Mouse (Mus musculus): ENCODE data around the gene Exo5. TPM values are rescaled to one million over a fixed set of nuclear protein-coding genes. Genes with fewer than 3 reads are reported as not detected.

Exo5 gene
- 4.1 TPM in 1 of 2 replicates, not detected in the other for polyA plus RNA-seq (2012; ENCODE audit: insufficient read depth, low replicate concordance)

DNA sequence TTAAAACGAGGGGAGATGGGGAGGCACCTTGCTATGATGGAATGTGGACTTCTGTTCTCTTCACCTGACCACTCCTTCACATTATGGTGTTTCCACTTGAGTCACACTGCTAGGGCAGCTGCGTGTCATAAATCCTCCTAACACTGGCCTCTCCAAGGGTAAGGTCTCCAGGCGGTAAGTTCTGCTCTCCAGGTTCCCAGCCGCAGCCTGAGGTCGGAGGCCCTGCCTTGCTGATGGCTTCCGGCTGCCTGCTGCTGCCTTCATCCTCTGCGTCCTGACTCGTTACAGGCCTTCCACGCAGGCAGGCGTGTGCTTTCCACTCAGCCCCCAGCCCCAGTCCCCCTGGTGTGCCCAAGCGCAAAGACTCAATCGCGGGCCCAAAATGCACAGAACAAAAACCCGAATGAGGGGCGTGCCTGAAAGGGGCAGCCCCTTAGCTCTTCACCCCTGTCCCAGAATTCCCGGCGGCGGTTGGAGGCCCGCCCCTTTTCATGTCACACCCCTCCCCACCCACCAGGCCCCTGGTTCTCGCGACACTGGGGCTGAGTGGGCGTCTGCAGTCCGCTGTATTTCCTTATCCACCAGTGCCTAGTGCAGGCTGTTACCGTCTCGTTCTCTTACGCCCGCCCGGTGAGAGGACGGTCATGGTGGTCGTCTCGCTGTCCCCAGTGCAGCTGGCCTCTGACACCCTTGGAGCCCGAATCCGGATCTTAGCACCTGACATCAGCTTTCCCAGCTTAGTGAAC is at the start of gene Exo5:
Gene Exo5 (minus strand): TSS at position 464 of the 746 bp plus-strand sequence.
- Histone ChIP-seq H3K9me3 (peaks cover 7% of the 10 kb centered on the region), H3K4me1 (peaks cover 30% of the 10 kb centered on the region)

DNA sequence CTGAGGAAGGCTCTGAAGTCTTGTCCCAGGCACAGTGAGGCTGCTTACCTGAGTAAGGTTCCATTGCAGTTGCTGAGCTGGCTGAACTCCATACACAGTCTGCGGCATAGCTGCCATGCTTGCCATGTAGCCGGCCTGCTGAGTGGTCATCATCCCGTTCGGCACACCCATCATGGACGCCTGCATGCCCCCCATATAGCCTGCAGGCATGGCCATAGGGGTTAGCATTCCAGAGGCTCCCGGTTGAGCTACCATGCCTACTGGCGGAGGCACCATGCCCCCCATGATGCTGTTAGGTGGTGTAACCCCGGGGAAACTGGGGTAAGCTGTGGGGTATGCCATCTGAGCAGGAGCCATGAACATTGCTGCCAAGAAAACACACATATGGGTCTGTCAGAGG is 47.0 kb upstream of the Exo5 start:
- H3K4me3 ChIP-seq (replicated peaks): no peak overlapping the region

More for the DNA sequence above, at the start of gene Exo5:
- H3K27me3 ChIP-seq (replicated peaks): no peaks in the 10 kb centered on the region
- TF ChIP-seq GATA1 (IDR thresholded peaks at IDR 0.05; ENCODE audit: borderline replicate concordance, low read length): no peak
- TF ChIP-seq FLI1 (IDR thresholded peaks at IDR 0.05; ENCODE audit: low read length): no peak
- peak within 1 kb of the TSS; percentile 99 for H3K4me3 ChIP-seq (replicated peaks)
- peaks cover 41% of the 10 kb centered on the region for H3K36me3 ChIP-seq (replicated peaks; ENCODE audit: low read length)

DNA sequence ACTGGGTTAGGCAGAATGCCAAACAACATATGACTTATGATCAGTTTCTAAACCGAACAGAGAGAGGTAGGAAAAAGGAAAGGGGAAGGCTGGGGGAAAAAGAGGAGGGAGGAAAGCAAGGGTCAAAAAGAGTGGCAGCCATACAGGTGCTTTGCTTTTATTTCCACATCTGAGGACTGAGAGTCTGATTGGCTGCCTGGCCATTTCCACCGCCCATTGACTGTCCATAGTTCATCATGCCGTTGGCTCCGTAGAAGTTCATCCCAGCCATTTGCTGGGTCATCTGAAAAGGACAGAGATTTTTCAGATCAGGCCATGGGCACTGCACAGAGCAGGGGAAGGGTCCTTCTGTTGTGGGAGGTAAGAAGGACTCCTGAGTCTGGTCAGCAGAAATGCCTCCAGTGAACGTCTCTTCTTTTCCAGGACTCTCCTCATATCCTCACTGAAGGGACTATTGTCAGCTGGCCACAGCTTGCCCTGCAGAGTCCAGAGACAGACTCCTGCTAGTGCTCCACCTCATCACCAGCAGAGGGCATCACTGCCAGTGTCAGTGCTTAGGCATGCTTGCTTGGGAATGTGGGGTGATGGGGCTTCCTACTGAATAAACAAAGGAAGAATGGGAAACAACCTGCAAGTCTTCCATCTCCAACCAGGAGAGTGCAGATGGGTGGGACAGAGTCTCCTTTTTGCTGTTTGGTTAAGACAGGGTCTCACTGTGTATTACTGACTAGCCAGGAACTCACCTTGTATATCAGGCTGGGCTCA is 44.7 kb upstream of the Exo5 start:
- Histone ChIP-seq H3K9me3 (no peaks in the 10 kb centered on the region), H3K36me3 (replicated peaks; ENCODE audit: low read length) (peaks cover 90% of the 10 kb centered on the region)
- TF ChIP-seq FLI1 (IDR thresholded peaks at IDR 0.05; ENCODE audit: low read length) (no peak), GATA1 (IDR thresholded peaks at IDR 0.05; ENCODE audit: borderline replicate concordance, low read length) (no peak)

More for the DNA sequence above, 47.0 kb upstream of the Exo5 start:
- H3K36me3 ChIP-seq (replicated peaks; ENCODE audit: low read length): peaks cover 98% of the 10 kb centered on the region
- H3K9me3 ChIP-seq: no peaks in the 10 kb centered on the region
- H3K27me3 ChIP-seq (replicated peaks): no peaks in the 10 kb centered on the region
- TF ChIP-seq FLI1 (IDR thresholded peaks at IDR 0.05; ENCODE audit: low read length): no peak
- no peak for TF ChIP-seq GATA1 (IDR thresholded peaks at IDR 0.05; ENCODE audit: borderline replicate concordance, low read length)
- peaks cover 15% of the 10 kb centered on the region for H3K4me1 ChIP-seq

DNA sequence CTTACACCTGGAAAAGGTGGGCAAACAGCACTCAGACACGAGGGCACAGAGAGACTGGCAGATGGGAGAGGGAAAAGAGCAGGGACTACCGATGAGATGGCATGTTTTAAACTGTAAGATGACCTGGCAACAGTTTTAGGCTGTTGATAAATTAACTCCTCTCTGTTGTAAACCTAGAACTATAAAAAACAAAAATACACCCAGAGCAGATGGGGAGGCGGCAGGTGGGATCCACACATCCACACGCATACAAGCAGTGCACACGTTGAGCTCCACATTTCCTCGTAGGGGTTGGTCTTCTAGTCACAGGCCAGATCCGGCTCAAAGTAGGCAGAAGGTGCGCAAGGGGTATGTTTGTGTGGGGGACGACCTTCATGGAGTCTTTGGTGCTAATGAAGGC is 43.7 kb upstream of the Exo5 start:
- Histone ChIP-seq H3K4me1 (peaks cover 12% of the 10 kb centered on the region), H3K36me3 (replicated peaks; ENCODE audit: low read length) (peaks cover 86% of the 10 kb centered on the region)
- no peak for TF ChIP-seq FLI1 (IDR thresholded peaks at IDR 0.05; ENCODE audit: low read length)
- TF ChIP-seq GATA1 (IDR thresholded peaks at IDR 0.05; ENCODE audit: borderline replicate concordance, low read length): no peak

More for the DNA sequence above, 44.7 kb upstream of the Exo5 start:
- no peaks in the 10 kb centered on the region for H3K27me3 ChIP-seq (replicated peaks)
- peaks cover 9% of the 10 kb centered on the region; the same call in 1 of the 2 replicates for H3K4me1 ChIP-seq
- H3K4me3 ChIP-seq (replicated peaks): no peak overlapping the region

DNA sequence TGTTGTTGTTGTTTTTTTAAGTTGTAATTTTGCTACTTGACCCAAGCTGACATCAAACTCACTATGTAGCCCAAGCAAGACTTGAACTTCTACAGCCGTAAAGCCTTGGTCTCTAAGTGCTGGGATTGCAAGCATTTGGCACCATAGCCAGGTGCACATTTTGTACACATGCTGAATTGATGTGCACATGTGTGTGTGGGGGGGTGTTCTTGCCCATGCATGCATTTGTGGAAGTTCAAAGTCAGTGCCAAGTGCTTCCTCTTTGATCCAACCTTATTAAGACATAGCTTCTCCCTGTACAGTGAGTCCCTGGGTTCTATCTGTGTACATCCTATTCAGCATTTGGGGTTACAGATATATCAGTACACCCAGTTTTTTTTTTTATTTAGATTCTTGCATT is 30.8 kb upstream of the Exo5 start:
- TF ChIP-seq FLI1 (IDR thresholded peaks at IDR 0.05; ENCODE audit: low read length) (no peak), GATA1 (IDR thresholded peaks at IDR 0.05; ENCODE audit: borderline replicate concordance, low read length) (no peak)
- Histone ChIP-seq H3K9me3 (no peaks in the 10 kb centered on the region), H3K36me3 (replicated peaks; ENCODE audit: low read length) (no peaks in the 10 kb centered on the region), H3K4me1 (peaks cover 53% of the 10 kb centered on the region), H3K27me3 (replicated peaks) (no peaks in the 10 kb centered on the region), H3K4me3 (replicated peaks) (no peak overlapping the region)

More for the DNA sequence above, 43.7 kb upstream of the Exo5 start:
- no peak overlapping the region for H3K4me3 ChIP-seq (replicated peaks)
- H3K27me3 ChIP-seq (replicated peaks): no peaks in the 10 kb centered on the region
- H3K9me3 ChIP-seq: no peaks in the 10 kb centered on the region

DNA sequence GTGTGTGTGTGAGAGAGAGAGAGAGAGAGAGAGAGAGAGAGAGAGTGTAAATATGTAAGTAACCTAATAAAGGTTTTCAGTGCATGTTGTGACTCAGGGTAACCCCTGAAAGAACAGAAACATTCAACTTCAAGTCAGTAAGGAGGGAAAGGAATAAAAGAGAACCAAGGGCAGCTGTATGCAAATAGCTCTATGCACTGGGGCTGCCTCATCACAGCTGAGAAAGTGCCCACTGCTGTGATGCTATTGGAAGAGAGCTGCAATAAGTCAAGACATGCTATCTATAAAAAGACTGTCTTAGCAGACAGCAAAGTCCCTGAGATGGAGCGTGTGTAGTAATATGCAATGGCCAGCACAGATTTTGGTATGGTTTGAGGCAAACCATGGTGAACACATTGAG is 28.9 kb upstream of the Exo5 start:
- Histone ChIP-seq H3K9me3 (no peaks in the 10 kb centered on the region), H3K4me1 (peaks cover 53% of the 10 kb centered on the region), H3K4me3 (replicated peaks) (no peak overlapping the region), H3K36me3 (replicated peaks; ENCODE audit: low read length) (peaks cover 7% of the 10 kb centered on the region), H3K27me3 (replicated peaks) (no peaks in the 10 kb centered on the region)
- TF ChIP-seq GATA1 (IDR thresholded peaks at IDR 0.05; ENCODE audit: borderline replicate concordance, low read length) (no peak), FLI1 (IDR thresholded peaks at IDR 0.05; ENCODE audit: low read length) (no peak)

DNA sequence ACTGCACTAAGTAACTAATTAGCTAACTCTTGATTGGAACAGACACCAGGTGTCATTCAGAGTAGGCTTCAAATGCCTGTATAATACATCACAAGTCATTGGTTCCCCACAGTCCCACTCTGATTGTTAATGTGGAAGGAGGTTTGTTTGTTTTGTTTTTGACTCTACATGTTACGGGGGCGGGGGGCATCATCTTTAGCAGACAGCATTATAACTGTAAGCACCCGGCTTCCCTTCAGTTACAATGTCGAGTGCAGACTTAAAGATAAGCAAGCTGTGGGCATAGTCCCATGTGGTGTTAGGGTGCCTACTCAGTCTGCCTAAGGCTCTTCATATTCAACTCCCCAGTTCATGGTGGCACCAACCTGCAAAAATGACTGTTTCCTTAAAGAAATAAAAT is 28.2 kb upstream of the Exo5 start:
- Histone ChIP-seq H3K36me3 (replicated peaks; ENCODE audit: low read length) (peaks cover 11% of the 10 kb centered on the region), H3K4me1 (peaks cover 51% of the 10 kb centered on the region), H3K9me3 (no peaks in the 10 kb centered on the region), H3K27me3 (replicated peaks) (no peaks in the 10 kb centered on the region), H3K4me3 (replicated peaks) (peak overlapping the region; percentile 76)
- TF ChIP-seq FLI1 (IDR thresholded peaks at IDR 0.05; ENCODE audit: low read length) (no peak), GATA1 (IDR thresholded peaks at IDR 0.05; ENCODE audit: borderline replicate concordance, low read length) (no peak)

DNA sequence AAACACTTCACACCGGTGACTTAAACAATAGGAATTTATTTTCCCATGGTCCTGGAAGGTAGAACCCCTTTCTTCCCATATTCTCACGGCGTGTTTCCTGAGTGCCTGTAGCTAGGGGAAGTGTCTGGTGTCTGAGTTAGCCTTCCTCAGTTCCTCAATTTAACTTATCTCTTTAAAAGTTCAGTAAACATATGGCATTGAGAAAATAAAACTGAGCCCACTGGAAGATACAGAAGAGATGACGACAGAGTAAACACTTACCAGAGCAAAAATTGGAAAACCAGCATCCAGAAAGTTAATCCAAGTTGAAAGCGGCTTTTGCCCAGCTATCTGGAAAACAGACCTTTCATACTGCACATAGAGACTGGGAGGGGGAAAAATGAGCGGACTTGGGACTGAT is 27.3 kb upstream of the Exo5 start:
- no peaks in the 10 kb centered on the region for H3K9me3 ChIP-seq
- TF ChIP-seq FLI1 (IDR thresholded peaks at IDR 0.05; ENCODE audit: low read length): no peak
- no peak for TF ChIP-seq GATA1 (IDR thresholded peaks at IDR 0.05; ENCODE audit: borderline replicate concordance, low read length)
- H3K4me1 ChIP-seq: peaks cover 55% of the 10 kb centered on the region
- H3K36me3 ChIP-seq (replicated peaks; ENCODE audit: low read length): peaks cover 18% of the 10 kb centered on the region
- H3K27me3 ChIP-seq (replicated peaks): no peaks in the 10 kb centered on the region
- peak overlapping the region; percentile 98 for H3K4me3 ChIP-seq (replicated peaks)

DNA sequence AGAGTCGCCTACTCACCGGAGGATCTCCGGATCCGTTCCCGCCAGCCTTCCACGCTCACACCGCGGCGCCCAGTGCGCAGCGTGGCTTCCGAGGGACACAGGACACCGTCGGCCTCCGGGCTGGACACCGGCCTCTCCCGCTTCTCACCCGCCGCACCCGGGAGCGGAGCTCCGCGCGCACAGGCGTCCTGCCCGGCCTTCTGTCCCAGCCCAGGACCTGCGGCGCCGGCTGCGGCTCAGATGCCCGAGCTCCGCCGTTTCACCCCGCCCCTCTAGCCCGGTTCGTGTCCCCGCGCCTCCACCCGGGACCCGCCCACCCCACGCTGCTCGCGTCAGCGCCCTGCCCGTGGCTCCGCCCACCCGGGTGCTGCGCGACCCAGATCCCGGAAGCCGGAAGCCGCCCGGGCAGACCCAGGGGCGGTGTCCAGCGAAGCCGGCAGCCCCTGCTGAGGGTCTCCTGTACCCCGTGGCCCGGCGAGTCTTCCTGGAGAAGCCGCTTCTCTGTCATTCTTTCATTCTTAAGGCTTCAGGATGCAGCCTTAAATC is 26.7 kb upstream of the Exo5 start, which contains the start of gene Zfp69:
Gene Zfp69 (minus strand): TSS at position 272 of the 546 bp plus-strand sequence.
- Histone ChIP-seq H3K9me3 (no peaks in the 10 kb centered on the region), H3K36me3 (replicated peaks; ENCODE audit: low read length) (peaks cover 25% of the 10 kb centered on the region), H3K4me3 (replicated peaks) (peak within 1 kb of the TSS; percentile 98), H3K4me1 (peaks cover 55% of the 10 kb centered on the region), H3K27me3 (replicated peaks) (no peaks in the 10 kb centered on the region)
- TF ChIP-seq FLI1 (IDR thresholded peaks at IDR 0.05; ENCODE audit: low read length) (no peak), GATA1 (IDR thresholded peaks at IDR 0.05; ENCODE audit: borderline replicate concordance, low read length) (no peak)
